Mouse (Mus musculus) embryonic facial prominence, embryonic 11.5 days (tissue): Measurements from ENCODE around the gene Orc2. TPM values are rescaled to one million over a fixed set of nuclear protein-coding genes. Genes with fewer than 3 reads are reported as not detected.

Experiments used
- ATAC-seq: fragments of 200-750 bp; cut with Nextera tagmentation; replicated peaks from 2 replicates; pipeline ENCODE4 v1.8.0; 2017; ENCODE audit warnings: low read depth; ENCODE audit not compliant: insufficient number of reproducible peaks, low FRiP score, low TSS enrichment
- DNase-seq: peaks from one replicate; pipeline ENCODE4 v3.0.0-alpha.2; 2015; ENCODE audit warnings: low spot score
- H3K27ac ChIP-seq: fragments of 300-500 bp; sonication (generic); replicated peaks from 2 replicates; pipeline ENCODE4 v1.5.1; 2014; ENCODE audit warnings: mild to moderate bottlenecking, low read depth, low read length, control low read depth
- H3K27me3 ChIP-seq: fragments of 300-500 bp; sonication (generic); 2 replicates; pipeline ENCODE4 v1.6.1; 2014; ENCODE audit warnings: mild to moderate bottlenecking, low read length, moderate library complexity, mixed read lengths; ENCODE audit not compliant: control insufficient read depth, insufficient read depth
- H3K36me3 ChIP-seq: fragments of 300-500 bp; sonication (generic); replicated peaks from 2 replicates; pipeline ENCODE4 v1.6.1; 2014; ENCODE audit warnings: low read depth, mild to moderate bottlenecking, low read length, moderate library complexity, mixed read lengths; ENCODE audit not compliant: control insufficient read depth, insufficient read depth
- H3K4me1 ChIP-seq: fragments of 300-500 bp; sonication (generic); 2 replicates; pipeline ENCODE4 v1.6.1; 2014; ENCODE audit warnings: low read length, mixed read lengths; ENCODE audit not compliant: control insufficient read depth, insufficient read depth
- H3K4me2 ChIP-seq: fragments of 300-500 bp; sonication (generic); 2 replicates; pipeline ENCODE4 v1.6.1; 2014; ENCODE audit warnings: low read depth, mild to moderate bottlenecking, control low read depth, low read length, moderate library complexity
- H3K4me3 ChIP-seq: fragments of 300-500 bp; sonication (generic); 2 replicates; pipeline ENCODE4 v1.5.1; 2014; ENCODE audit warnings: low read depth, low read length, control low read depth
- H3K9ac ChIP-seq: fragments of 300-500 bp; sonication (generic); replicated peaks from 2 replicates; pipeline ENCODE4 v1.6.1; 2014; ENCODE audit warnings: mild to moderate bottlenecking, control low read depth, low read length
- H3K9me3 ChIP-seq: fragments of 300-500 bp; sonication (generic); replicated peaks from 2 replicates; pipeline ENCODE4 v1.6.1; 2016; ENCODE audit warnings: mild to moderate bottlenecking, low read length, inconsistent platforms, mixed read lengths; ENCODE audit not compliant: control insufficient read depth
- WGBS: fragments of 180-500 bp; shearing (Covaris S2); extraction: QIAGEN DNeasy Blood & Tissue Kit; methylation state at CpG from one replicate; pipeline ENCODE4 v1.1.7; 2014; 5-methylcytosine and 5-hydroxymethylcytosine counted together
- polyA plus RNA-seq: library from polyadenylated mRNA; unstranded; fragments of >200 nt; fragmentation: Nextera tagmentation; extraction: Ambion mirVana; gene quantifications from 2 replicates; pipeline ENCODE4 v1.2.1, GENCODE M21; 2014

Gene Orc2
- polyA plus RNA-seq: 57.9 and 65.2 TPM in 2 replicates

GRCm38 (mm10) chr1:58504577-58505254 is at the start of gene Orc2:
Orc2 (minus strand) TSS chr1:58505109.
- H3K4me3 ChIP-seq: peak within 1 kb of the TSS; percentile 87
- no peaks in the 10 kb centered on the region for H3K27me3 ChIP-seq
- DNase-seq (peak; percentile 96), ATAC-seq (peak; percentile 100)
- no peaks in the 10 kb centered on the region for H3K36me3 ChIP-seq
- under 1% methylated on average over 62 of the region's 64 CpGs for WGBS
- peak within 1 kb of the TSS; percentile 83 for H3K9ac ChIP-seq
- peaks cover 6% of the 10 kb centered on the region for H3K9me3 ChIP-seq
- peak within 1 kb of the TSS; percentile 63 for H3K27ac ChIP-seq
- H3K4me1 ChIP-seq: no peaks in the 10 kb centered on the region
- H3K4me2 ChIP-seq: peak within 1 kb of the TSS; percentile 73

DNA sequence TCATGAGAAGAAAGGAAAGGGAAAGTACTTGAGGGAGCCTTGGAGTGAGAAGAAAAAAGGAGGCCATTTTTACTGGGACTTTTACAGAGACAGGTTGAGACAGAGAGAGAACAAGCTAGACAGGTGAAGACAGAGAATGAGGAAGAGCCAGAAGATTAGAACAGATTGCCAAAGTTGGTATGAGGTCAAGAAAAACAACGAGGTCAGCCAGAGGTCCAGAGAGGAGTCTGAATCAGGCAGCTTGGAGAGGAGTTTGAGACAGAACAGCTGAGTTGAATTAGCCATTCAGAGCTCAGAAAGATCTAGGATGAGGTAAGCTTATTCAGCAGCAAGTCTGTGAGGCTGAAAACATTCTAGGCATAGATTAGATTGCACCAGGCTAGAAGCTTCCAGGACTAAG is 36.5 kb upstream of the Orc2 start:
- H3K4me3 ChIP-seq: no peak overlapping the region
- H3K36me3 ChIP-seq: no peaks in the 10 kb centered on the region; the same call in 1 of the 2 replicates
- H3K27ac ChIP-seq: no peak overlapping the region
- ATAC-seq (no peak), DNase-seq (no peak)
- H3K4me1 ChIP-seq: no peaks in the 10 kb centered on the region
- no peak overlapping the region for H3K9ac ChIP-seq
- 58% methylated on average over 1 of the region's 1 CpGs for WGBS
- H3K9me3 ChIP-seq: no peaks in the 10 kb centered on the region
- H3K27me3 ChIP-seq: no peaks in the 10 kb centered on the region
- H3K4me2 ChIP-seq: no peak overlapping the region

DNA sequence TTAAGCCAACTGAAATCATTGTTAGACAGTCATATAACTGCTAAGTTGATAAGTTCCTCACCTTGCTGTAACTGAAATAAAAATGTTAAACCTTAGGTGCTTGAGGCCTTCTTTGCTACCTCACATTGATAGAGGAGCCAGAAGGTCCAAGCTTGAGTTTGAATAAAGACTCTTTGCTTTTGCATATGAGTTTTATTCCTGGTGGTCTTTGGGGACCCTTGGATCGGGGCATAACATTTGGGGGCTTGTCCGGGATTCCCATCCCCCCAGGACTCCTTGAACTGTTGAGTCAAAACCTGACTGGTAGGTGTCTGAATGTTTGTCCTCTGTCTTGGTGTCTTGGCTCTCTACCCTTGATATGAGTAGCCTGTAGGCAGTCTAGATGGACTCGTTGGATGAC is 2.3 kb upstream of the Orc2 start:
- no peaks in the 10 kb centered on the region for H3K36me3 ChIP-seq
- DNase-seq (no peak), ATAC-seq (no peak)
- H3K9ac ChIP-seq: no peak overlapping the region
- H3K9me3 ChIP-seq: peaks cover 6% of the 10 kb centered on the region
- no peaks in the 10 kb centered on the region for H3K4me1 ChIP-seq
- H3K4me2 ChIP-seq: no peak overlapping the region
- H3K27ac ChIP-seq: no peak overlapping the region
- H3K4me3 ChIP-seq: no peak overlapping the region
- H3K27me3 ChIP-seq: no peaks in the 10 kb centered on the region
- WGBS: 92% methylated on average over 3 of the region's 3 CpGs

GRCm38 (mm10) chr1:58503793-58504370 is 1.0 kb downstream of the Orc2 start:
- DNase-seq (no peak), ATAC-seq (no peak)
- Histone ChIP-seq H3K9ac (peak overlapping the region; percentile 83), H3K36me3 (no peaks in the 10 kb centered on the region), H3K27ac (peak overlapping the region; percentile 63; the same call in 1 of the 2 replicates), H3K4me2 (peak overlapping the region; percentile 73), H3K4me1 (no peaks in the 10 kb centered on the region), H3K27me3 (no peaks in the 10 kb centered on the region), H3K4me3 (peak overlapping the region; percentile 87), H3K9me3 (peaks cover 6% of the 10 kb centered on the region)
- 32% methylated on average over 9 of the region's 9 CpGs for WGBS

- H3K27ac ChIP-seq: no peak overlapping the region
- no peak overlapping the region for H3K4me3 ChIP-seq
- H3K36me3 ChIP-seq: no peaks in the 10 kb centered on the region
- H3K4me2 ChIP-seq: no peak overlapping the region
- H3K9ac ChIP-seq: no peak overlapping the region
- H3K27me3 ChIP-seq: no peaks in the 10 kb centered on the region
- H3K4me1 ChIP-seq: no peaks in the 10 kb centered on the region
- DNase-seq (no peak), ATAC-seq (no peak)
- peaks cover 6% of the 10 kb centered on the region for H3K9me3 ChIP-seq
These were observed 1.8 kb downstream of the Orc2 start for GRCm38 (mm10) chr1:58503134-58503533.

GRCm38 (mm10) chr1:58498758-58499157 is 6.2 kb downstream of the Orc2 start:
- no peaks in the 10 kb centered on the region for H3K36me3 ChIP-seq
- H3K27me3 ChIP-seq: no peaks in the 10 kb centered on the region
- H3K4me2 ChIP-seq: no peak overlapping the region
- no peak for DNase-seq
- no peak overlapping the region for H3K27ac ChIP-seq
- H3K9me3 ChIP-seq: no peaks in the 10 kb centered on the region
- H3K4me3 ChIP-seq: no peak overlapping the region
- no peaks in the 10 kb centered on the region for H3K4me1 ChIP-seq
- WGBS: 93% methylated on average over 1 of the region's 1 CpGs
- no peak for ATAC-seq
- no peak overlapping the region for H3K9ac ChIP-seq

DNA sequence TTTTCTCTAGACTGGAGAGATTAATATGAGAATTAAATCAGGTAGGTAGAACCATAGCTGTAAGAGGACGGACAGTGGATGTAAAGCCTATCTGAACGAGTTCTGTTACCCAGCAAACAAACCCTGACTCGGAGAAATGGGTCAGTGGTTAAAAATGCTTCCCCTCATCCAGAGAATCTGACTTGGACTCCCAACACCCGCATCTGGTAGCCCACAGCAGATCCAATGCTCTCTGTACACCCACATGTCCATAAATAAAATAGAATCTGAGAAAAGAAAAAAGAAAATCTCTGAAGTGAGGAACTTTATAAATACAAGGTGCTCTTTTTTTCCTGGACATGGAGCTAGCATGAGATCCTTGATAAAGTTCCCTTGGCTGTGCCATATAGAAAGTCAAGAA is 7.2 kb downstream of the Orc2 start:
- no peak overlapping the region for H3K27ac ChIP-seq
- DNase-seq (no peak), ATAC-seq (no peak)
- H3K4me1 ChIP-seq: no peaks in the 10 kb centered on the region
- no peak overlapping the region for H3K9ac ChIP-seq
- H3K4me3 ChIP-seq: no peak overlapping the region
- no peaks in the 10 kb centered on the region for H3K27me3 ChIP-seq
- no peaks in the 10 kb centered on the region for H3K9me3 ChIP-seq
- 89% methylated on average over 4 of the region's 4 CpGs for WGBS
- H3K4me2 ChIP-seq: no peak overlapping the region
- H3K36me3 ChIP-seq: no peaks in the 10 kb centered on the region

DNA sequence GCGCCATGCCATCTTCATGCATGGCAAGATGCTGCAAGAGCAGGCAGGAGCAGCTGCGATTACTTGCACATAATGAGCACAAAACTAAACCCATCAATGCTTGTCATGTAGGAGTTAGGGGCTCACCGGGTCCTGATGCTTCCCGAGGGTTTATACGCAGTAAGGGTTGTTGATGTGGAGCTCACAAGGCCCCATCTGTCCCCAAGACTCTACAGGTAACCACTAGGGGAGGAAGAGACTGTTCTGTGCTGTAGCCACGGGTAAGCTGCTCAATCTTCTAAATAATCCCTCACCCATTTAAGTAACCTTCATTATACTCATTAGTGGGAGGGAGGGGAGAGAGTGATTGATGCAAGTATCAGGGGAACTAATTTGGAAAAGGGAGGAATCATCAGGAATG is 9.3 kb downstream of the Orc2 start:
- Histone ChIP-seq H3K27me3 (no peaks in the 10 kb centered on the region), H3K4me2 (no peak overlapping the region), H3K36me3 (no peaks in the 10 kb centered on the region), H3K27ac (no peak overlapping the region), H3K9ac (no peak overlapping the region), H3K9me3 (no peaks in the 10 kb centered on the region), H3K4me3 (no peak overlapping the region), H3K4me1 (no peaks in the 10 kb centered on the region)
- no peak for DNase-seq
- ATAC-seq: no peak
- WGBS: 92% methylated on average over 6 of the region's 6 CpGs
